Mouse (Mus musculus): ENCODE results near the gene E030030I06Rik.

- no peak for TF ChIP-seq POLR2A (IDR thresholded peaks at IDR 0.05; ENCODE audit: insufficient read depth, low read depth, low read length)
- TF ChIP-seq CTCF (IDR thresholded peaks at IDR 0.05), result peak; percentile 44
These were observed 76.3 kb downstream of the E030030I06Rik start for GRCm38 (mm10) chr10:22072739-22073138.

Data from heart, adult 2 months (tissue).